Mouse (Mus musculus): ENCODE data around the gene Ccdc149. TPM values are rescaled to one million over a fixed set of nuclear protein-coding genes. Genes with fewer than 3 reads are reported as not detected.
A peak's percentile ranks its signal among the peaks of the same experiment; 100 is the strongest.

Ccdc149 gene
- 3.4 TPM in 2 replicates for polyA plus RNA-seq (2015; fragmentation: Nextera tagmentation; extraction: Ambion mirVana)

- WGBS = 1% methylated on average over 52 of the region's 65 CpGs
- Histone ChIP-seq H3K4me1 (ENCODE audit: insufficient read depth, low read depth, low read length) (no peaks in the 10 kb centered on the region), H3K4me3 (ENCODE audit: low read depth, low read length) (peak within 1 kb of the TSS; percentile 53), H3K36me3 (ENCODE audit: insufficient read depth, low read length) (no peaks in the 10 kb centered on the region), H3K9me3 (ENCODE audit: low read length) (no peaks in the 10 kb centered on the region), H3K27ac (ENCODE audit: low read length) (peak within 1 kb of the TSS; percentile 69), H3K9ac (replicated peaks; ENCODE audit: low read depth) (peak within 1 kb of the TSS; percentile 64), H3K4me2 (replicated peaks; ENCODE audit: low read depth, low read length) (peak within 1 kb of the TSS; percentile 93), H3K27me3 (replicated peaks; ENCODE audit: insufficient read depth, low read length) (no peaks in the 10 kb centered on the region)
- TF ChIP-seq EP300 (IDR thresholded peaks at IDR 0.05) (no peak), CTCF (IDR thresholded peaks at IDR 0.05) (no peak)
- DNase-seq (ENCODE audit: low spot score) = peak; percentile 90
- ATAC-seq = peak; percentile 97
Measured at GRCm38 (mm10) chr5:52470991-52471801, at the start of gene Ccdc149. Gene Ccdc149 (minus strand): TSS chr5:52471521.

GRCm38 (mm10) chr5:52519921-52520320 is 48.6 kb upstream of the Ccdc149 start:
- no peak for TF ChIP-seq CTCF (IDR thresholded peaks at IDR 0.05)
- TF ChIP-seq EP300 (IDR thresholded peaks at IDR 0.05) = no peak
- WGBS = 79% methylated on average over 2 of the region's 2 CpGs

GRCm38 (mm10) chr5:52516072-52516476 is 44.8 kb upstream of the Ccdc149 start:
- no peak for ATAC-seq
- WGBS = 38% methylated on average over 21 of the region's 21 CpGs
- no peak overlapping the region for H3K9ac ChIP-seq (replicated peaks; ENCODE audit: low read depth)

More at GRCm38 (mm10) chr5:52519921-52520320, 48.6 kb upstream of the Ccdc149 start:
- DNase-seq (ENCODE audit: low spot score) (no peak), ATAC-seq (no peak)
- Histone ChIP-seq H3K4me2 (replicated peaks; ENCODE audit: low read depth, low read length) (no peak overlapping the region), H3K4me1 (ENCODE audit: insufficient read depth, low read depth, low read length) (no peaks in the 10 kb centered on the region), H3K27me3 (replicated peaks; ENCODE audit: insufficient read depth, low read length) (no peaks in the 10 kb centered on the region), H3K36me3 (ENCODE audit: insufficient read depth, low read length) (no peaks in the 10 kb centered on the region), H3K4me3 (ENCODE audit: low read depth, low read length) (no peak overlapping the region), H3K9me3 (ENCODE audit: low read length) (no peaks in the 10 kb centered on the region), H3K27ac (ENCODE audit: low read length) (no peak overlapping the region), H3K9ac (replicated peaks; ENCODE audit: low read depth) (no peak overlapping the region)

GRCm38 (mm10) chr5:52515246-52516021 is 44.1 kb upstream of the Ccdc149 start:
- no peaks in the 10 kb centered on the region for H3K9me3 ChIP-seq (ENCODE audit: low read length)
- peak overlapping the region; percentile 21; the same call in 1 of the 2 replicates for H3K4me3 ChIP-seq (ENCODE audit: low read depth, low read length)
- peak; percentile 82 for TF ChIP-seq CTCF (IDR thresholded peaks at IDR 0.05)
- no peak for TF ChIP-seq EP300 (IDR thresholded peaks at IDR 0.05)
- peak; percentile 74 for DNase-seq (ENCODE audit: low spot score)
- H3K9ac ChIP-seq (replicated peaks; ENCODE audit: low read depth) = no peak overlapping the region
- H3K4me1 ChIP-seq (ENCODE audit: insufficient read depth, low read depth, low read length) = no peaks in the 10 kb centered on the region
- H3K27ac ChIP-seq (ENCODE audit: low read length) = no peak overlapping the region
- no peaks in the 10 kb centered on the region for H3K27me3 ChIP-seq (replicated peaks; ENCODE audit: insufficient read depth, low read length)
- WGBS = 30% methylated on average over 22 of the region's 22 CpGs
- 0 out of 2 replicates have a peak, but pooled peaks have one; percentile 37 for ATAC-seq
- no peaks in the 10 kb centered on the region for H3K36me3 ChIP-seq (ENCODE audit: insufficient read depth, low read length)
- H3K4me2 ChIP-seq (replicated peaks; ENCODE audit: low read depth, low read length) = peak overlapping the region; percentile 42

More at GRCm38 (mm10) chr5:52516072-52516476, 44.8 kb upstream of the Ccdc149 start:
- DNase-seq (ENCODE audit: low spot score) = no peak
- Histone ChIP-seq H3K36me3 (ENCODE audit: insufficient read depth, low read length) (no peaks in the 10 kb centered on the region), H3K4me3 (ENCODE audit: low read depth, low read length) (peak overlapping the region; percentile 21; the same call in 1 of the 2 replicates), H3K4me1 (ENCODE audit: insufficient read depth, low read depth, low read length) (no peaks in the 10 kb centered on the region), H3K4me2 (replicated peaks; ENCODE audit: low read depth, low read length) (peak overlapping the region; percentile 42), H3K27me3 (replicated peaks; ENCODE audit: insufficient read depth, low read length) (no peaks in the 10 kb centered on the region), H3K27ac (ENCODE audit: low read length) (no peak overlapping the region), H3K9me3 (ENCODE audit: low read length) (no peaks in the 10 kb centered on the region)
- no peak for TF ChIP-seq CTCF (IDR thresholded peaks at IDR 0.05)
- TF ChIP-seq EP300 (IDR thresholded peaks at IDR 0.05) = no peak

GRCm38 (mm10) chr5:52511089-52511488 is 39.8 kb upstream of the Ccdc149 start:
- no peak for TF ChIP-seq EP300 (IDR thresholded peaks at IDR 0.05)
- TF ChIP-seq CTCF (IDR thresholded peaks at IDR 0.05) = no peak
- H3K9me3 ChIP-seq (ENCODE audit: low read length) = no peaks in the 10 kb centered on the region
- H3K27ac ChIP-seq (ENCODE audit: low read length) = no peak overlapping the region
- H3K27me3 ChIP-seq (replicated peaks; ENCODE audit: insufficient read depth, low read length) = no peaks in the 10 kb centered on the region
- H3K36me3 ChIP-seq (ENCODE audit: insufficient read depth, low read length) = no peaks in the 10 kb centered on the region
- H3K4me3 ChIP-seq (ENCODE audit: low read depth, low read length) = no peak overlapping the region
- H3K4me2 ChIP-seq (replicated peaks; ENCODE audit: low read depth, low read length) = no peak overlapping the region
- no peak for ATAC-seq
- H3K9ac ChIP-seq (replicated peaks; ENCODE audit: low read depth) = no peak overlapping the region
- DNase-seq (ENCODE audit: low spot score) = no peak
- H3K4me1 ChIP-seq (ENCODE audit: insufficient read depth, low read depth, low read length) = no peaks in the 10 kb centered on the region
- 47% methylated on average over 3 of the region's 3 CpGs for WGBS

- Histone ChIP-seq H3K9ac (replicated peaks; ENCODE audit: low read depth) (no peak overlapping the region), H3K9me3 (ENCODE audit: low read length) (no peaks in the 10 kb centered on the region), H3K4me3 (ENCODE audit: low read depth, low read length) (no peak overlapping the region), H3K27ac (ENCODE audit: low read length) (no peak overlapping the region), H3K4me2 (replicated peaks; ENCODE audit: low read depth, low read length) (no peak overlapping the region), H3K27me3 (replicated peaks; ENCODE audit: insufficient read depth, low read length) (no peaks in the 10 kb centered on the region), H3K4me1 (ENCODE audit: insufficient read depth, low read depth, low read length) (no peaks in the 10 kb centered on the region), H3K36me3 (ENCODE audit: insufficient read depth, low read length) (no peaks in the 10 kb centered on the region)
- DNase-seq (ENCODE audit: low spot score) = no peak
- 76% methylated on average over 6 of the region's 6 CpGs for WGBS
- no peak for TF ChIP-seq CTCF (IDR thresholded peaks at IDR 0.05)
- TF ChIP-seq EP300 (IDR thresholded peaks at IDR 0.05) = no peak
- ATAC-seq = no peak
Measured at GRCm38 (mm10) chr5:52509416-52509815, 38.1 kb upstream of the Ccdc149 start.
